Mouse (Mus musculus): ENCODE data around the gene Ksr1. TPM values are rescaled to one million over a fixed set of nuclear protein-coding genes. Genes with fewer than 3 reads are reported as not detected.

The Ksr1 gene
- polyA plus RNA-seq, 1 experiment from 2014 or later: 4.7 TPM

DNA sequence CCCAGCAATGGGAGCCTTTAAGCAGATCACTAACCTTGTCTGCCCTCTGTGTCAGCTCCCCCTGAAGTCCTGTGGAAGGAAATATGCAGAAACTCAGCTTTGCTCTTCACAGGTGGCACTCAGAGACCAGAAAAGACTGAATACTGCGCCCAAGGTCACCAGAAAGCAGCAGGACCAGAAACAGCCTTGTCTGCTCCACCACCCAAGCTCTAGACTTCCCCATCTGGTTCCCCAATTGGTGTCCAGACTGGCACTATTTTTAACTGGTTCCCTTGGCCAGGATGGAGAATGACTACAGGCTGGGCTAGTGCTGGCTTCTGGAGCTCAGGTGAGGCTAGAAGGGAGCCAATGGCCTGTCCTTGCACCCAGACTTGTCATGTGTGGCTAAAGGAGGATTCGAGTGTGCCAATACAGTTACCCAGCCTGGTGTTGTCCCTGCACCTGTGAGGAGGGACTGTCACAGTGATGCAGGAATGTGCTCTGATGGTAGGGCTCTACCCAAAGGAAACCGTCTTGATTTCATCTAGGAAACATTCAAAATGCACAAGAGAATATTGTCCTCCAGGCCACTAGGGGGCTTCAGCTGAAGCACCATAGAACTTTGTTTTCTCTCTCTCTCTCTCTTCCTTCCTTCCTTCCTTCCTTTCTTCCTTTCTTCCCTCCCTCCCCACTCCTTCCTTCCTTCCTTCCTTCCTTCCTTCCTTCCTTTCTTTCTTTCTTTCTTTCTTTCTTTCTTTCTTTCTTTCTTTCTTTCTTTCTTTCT lies 38.1 kb upstream of the Ksr1 start:
- H3K27me3 ChIP-seq (replicated peaks; ENCODE audit: control insufficient read depth, insufficient read depth, low read length): no peaks in the 10 kb centered on the region
- H3K4me3 ChIP-seq (ENCODE audit: low read depth, low read length): no peak overlapping the region
- peak overlapping the region; percentile 80 for H3K27ac ChIP-seq (ENCODE audit: low read depth, low read length)
- no peak overlapping the region for H3K4me2 ChIP-seq (replicated peaks; ENCODE audit: low read depth)
- 89% methylated on average over 3 of the region's 3 CpGs for WGBS
- no peak overlapping the region for H3K9ac ChIP-seq (ENCODE audit: low read depth, low read length)
- H3K36me3 ChIP-seq (ENCODE audit: control insufficient read depth, insufficient read depth): no peaks in the 10 kb centered on the region
- H3K9me3 ChIP-seq (ENCODE audit: control insufficient read depth): no peaks in the 10 kb centered on the region
- H3K4me1 ChIP-seq (replicated peaks; ENCODE audit: control insufficient read depth, insufficient read depth, low read length): peaks cover 5% of the 10 kb centered on the region; the same call in 1 of the 2 replicates
- peak; percentile 58 for TF ChIP-seq CTCF (IDR thresholded peaks at IDR 0.05; ENCODE audit: low read depth)
- no peak for ATAC-seq

DNA sequence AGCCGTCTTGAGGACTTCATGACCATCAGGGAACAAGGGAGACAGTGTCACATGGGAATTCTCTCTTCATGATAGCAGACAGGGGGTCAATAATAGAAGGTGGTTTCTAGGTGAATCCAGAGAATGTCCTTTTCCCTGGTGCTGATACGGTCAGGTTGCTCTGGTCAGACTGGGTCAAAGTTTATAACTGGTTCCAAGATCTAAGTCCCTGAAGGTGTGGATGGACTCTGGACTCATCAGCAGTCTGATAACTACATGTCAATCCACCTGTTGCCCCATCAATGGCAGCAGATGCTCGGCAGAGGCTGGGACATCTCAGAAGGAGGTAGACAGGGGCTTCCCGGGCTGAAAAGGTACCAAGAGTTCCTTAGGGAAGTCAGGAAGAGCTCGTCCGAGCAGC lies 37.2 kb upstream of the Ksr1 start:
- Histone ChIP-seq H3K27me3 (replicated peaks; ENCODE audit: control insufficient read depth, insufficient read depth, low read length) (no peaks in the 10 kb centered on the region), H3K9ac (ENCODE audit: low read depth, low read length) (no peak overlapping the region), H3K4me1 (replicated peaks; ENCODE audit: control insufficient read depth, insufficient read depth, low read length) (peaks cover 5% of the 10 kb centered on the region; the same call in 1 of the 2 replicates), H3K4me3 (ENCODE audit: low read depth, low read length) (no peak overlapping the region), H3K4me2 (replicated peaks; ENCODE audit: low read depth) (no peak overlapping the region), H3K36me3 (ENCODE audit: control insufficient read depth, insufficient read depth) (no peaks in the 10 kb centered on the region), H3K27ac (ENCODE audit: low read depth, low read length) (peak overlapping the region; percentile 80), H3K9me3 (ENCODE audit: control insufficient read depth) (no peaks in the 10 kb centered on the region)
- peak; percentile 67 for ATAC-seq
- 56% methylated on average over 6 of the region's 6 CpGs for whole genome bisulfite sequencing
- no peak for TF ChIP-seq CTCF (IDR thresholded peaks at IDR 0.05; ENCODE audit: low read depth)

DNA sequence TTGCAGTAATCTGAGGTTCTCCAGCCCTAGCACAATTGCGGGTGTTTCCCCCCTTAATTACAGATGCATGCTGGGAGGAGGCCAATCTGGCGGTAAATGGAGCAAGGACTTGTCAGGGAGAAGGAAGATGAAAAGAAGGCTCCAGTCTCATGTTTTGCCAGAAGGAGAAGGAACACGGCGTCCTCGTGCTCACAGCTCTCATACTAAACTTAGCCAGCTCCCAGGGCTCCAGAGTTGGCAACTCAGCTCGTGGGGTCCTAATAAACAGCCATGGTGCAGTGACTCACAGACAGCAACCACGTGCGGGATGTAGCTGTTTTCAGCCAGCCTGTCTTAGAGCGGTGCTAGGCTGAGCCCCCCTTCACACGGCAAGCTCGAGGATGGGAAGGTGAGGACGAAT lies 36.7 kb upstream of the Ksr1 start:
- Histone ChIP-seq H3K4me1 (replicated peaks; ENCODE audit: control insufficient read depth, insufficient read depth, low read length) (peaks cover 5% of the 10 kb centered on the region; the same call in 1 of the 2 replicates), H3K36me3 (ENCODE audit: control insufficient read depth, insufficient read depth) (no peaks in the 10 kb centered on the region), H3K27ac (ENCODE audit: low read depth, low read length) (peak overlapping the region; percentile 80), H3K4me3 (ENCODE audit: low read depth, low read length) (no peak overlapping the region), H3K27me3 (replicated peaks; ENCODE audit: control insufficient read depth, insufficient read depth, low read length) (no peaks in the 10 kb centered on the region), H3K9me3 (ENCODE audit: control insufficient read depth) (no peaks in the 10 kb centered on the region), H3K9ac (ENCODE audit: low read depth, low read length) (no peak overlapping the region), H3K4me2 (replicated peaks; ENCODE audit: low read depth) (no peak overlapping the region)
- WGBS: 60% methylated on average over 12 of the region's 12 CpGs
- ATAC-seq: no peak; the same call in 1 of the 2 replicates
- TF ChIP-seq CTCF (IDR thresholded peaks at IDR 0.05; ENCODE audit: low read depth): no peak

DNA sequence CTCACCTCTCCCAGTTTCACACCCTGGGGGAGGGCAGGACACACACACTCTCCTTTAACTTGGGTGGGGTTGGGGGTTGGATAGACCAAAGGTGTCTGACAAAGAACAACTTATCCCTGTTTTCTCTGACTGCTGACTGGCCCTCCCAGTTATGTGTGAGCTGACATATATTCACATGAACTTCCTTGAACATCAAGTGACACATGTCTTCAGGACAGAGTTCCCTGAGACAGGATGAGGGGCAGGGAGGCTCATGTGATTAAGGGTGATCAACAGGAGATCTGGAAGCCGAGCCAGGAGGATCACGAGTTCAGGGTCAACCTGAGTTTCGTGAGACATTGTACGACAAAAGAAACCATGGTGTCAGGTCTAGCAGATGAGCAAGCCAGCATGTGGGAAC lies 35.7 kb upstream of the Ksr1 start:
- Histone ChIP-seq H3K36me3 (ENCODE audit: control insufficient read depth, insufficient read depth) (no peaks in the 10 kb centered on the region), H3K4me1 (replicated peaks; ENCODE audit: control insufficient read depth, insufficient read depth, low read length) (peaks cover 5% of the 10 kb centered on the region; the same call in 1 of the 2 replicates), H3K9me3 (ENCODE audit: control insufficient read depth) (no peaks in the 10 kb centered on the region), H3K9ac (ENCODE audit: low read depth, low read length) (no peak overlapping the region), H3K4me3 (ENCODE audit: low read depth, low read length) (no peak overlapping the region), H3K27me3 (replicated peaks; ENCODE audit: control insufficient read depth, insufficient read depth, low read length) (no peaks in the 10 kb centered on the region), H3K4me2 (replicated peaks; ENCODE audit: low read depth) (no peak overlapping the region), H3K27ac (ENCODE audit: low read depth, low read length) (peak overlapping the region; percentile 80)
- no peak for TF ChIP-seq CTCF (IDR thresholded peaks at IDR 0.05; ENCODE audit: low read depth)
- ATAC-seq: peak; percentile 73
- WGBS: 71% methylated on average over 4 of the region's 4 CpGs

DNA sequence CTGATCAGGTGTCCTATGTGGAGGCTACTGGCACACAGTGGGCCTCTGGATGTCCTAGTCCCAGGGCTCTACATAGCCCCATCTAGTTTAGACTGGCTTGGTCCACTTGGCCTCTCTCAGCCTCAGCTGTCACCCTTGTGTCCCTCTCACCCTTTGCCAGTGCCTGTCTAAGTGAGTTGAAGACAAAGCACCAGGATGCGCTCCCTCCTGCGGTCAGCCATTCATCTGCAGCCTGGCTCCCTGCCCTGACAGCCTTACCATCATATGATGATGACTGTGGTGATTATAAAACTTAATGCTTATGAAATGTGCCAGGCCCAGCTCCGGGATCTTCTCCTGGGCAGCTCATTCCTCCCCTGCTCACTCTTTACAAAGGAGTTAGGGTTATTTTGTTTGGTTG lies 30.5 kb upstream of the Ksr1 start:
- Histone ChIP-seq H3K27me3 (replicated peaks; ENCODE audit: control insufficient read depth, insufficient read depth, low read length) (no peaks in the 10 kb centered on the region), H3K36me3 (ENCODE audit: control insufficient read depth, insufficient read depth) (no peaks in the 10 kb centered on the region), H3K27ac (ENCODE audit: low read depth, low read length) (no peak overlapping the region), H3K4me2 (replicated peaks; ENCODE audit: low read depth) (no peak overlapping the region), H3K9ac (ENCODE audit: low read depth, low read length) (no peak overlapping the region), H3K4me3 (ENCODE audit: low read depth, low read length) (no peak overlapping the region), H3K9me3 (ENCODE audit: control insufficient read depth) (no peaks in the 10 kb centered on the region), H3K4me1 (replicated peaks; ENCODE audit: control insufficient read depth, insufficient read depth, low read length) (no peaks in the 10 kb centered on the region)
- 81% methylated on average over 3 of the region's 3 CpGs for WGBS
- ATAC-seq: no peak
- peak; percentile 43 for TF ChIP-seq CTCF (IDR thresholded peaks at IDR 0.05; ENCODE audit: low read depth)

DNA sequence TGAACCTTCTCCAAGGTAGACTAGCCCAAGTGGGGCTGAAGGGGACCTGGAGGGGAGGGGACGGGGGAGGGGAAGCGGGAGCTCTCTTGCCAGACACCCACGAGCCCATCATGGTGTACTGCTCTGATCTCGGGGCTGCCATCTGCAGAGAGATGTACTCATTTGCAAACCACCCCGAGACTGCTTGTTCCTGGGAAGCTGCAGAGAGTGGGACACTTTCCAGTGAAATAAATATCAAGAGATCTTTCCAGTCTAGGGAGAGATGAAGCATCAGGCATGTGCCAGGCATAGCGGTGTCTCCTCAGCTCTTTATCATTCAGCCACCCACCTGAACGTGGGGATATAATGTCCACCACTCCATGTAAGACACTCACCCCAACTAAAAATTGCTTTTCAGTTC lies 25.8 kb upstream of the Ksr1 start:
- ATAC-seq: no peak

More for the DNA sequence above, 25.8 kb upstream of the Ksr1 start:
- Histone ChIP-seq H3K4me1 (replicated peaks; ENCODE audit: control insufficient read depth, insufficient read depth, low read length) (no peaks in the 10 kb centered on the region), H3K27me3 (replicated peaks; ENCODE audit: control insufficient read depth, insufficient read depth, low read length) (no peaks in the 10 kb centered on the region), H3K4me3 (ENCODE audit: low read depth, low read length) (no peak overlapping the region), H3K9me3 (ENCODE audit: control insufficient read depth) (no peaks in the 10 kb centered on the region), H3K36me3 (ENCODE audit: control insufficient read depth, insufficient read depth) (no peaks in the 10 kb centered on the region), H3K27ac (ENCODE audit: low read depth, low read length) (no peak overlapping the region), H3K9ac (ENCODE audit: low read depth, low read length) (no peak overlapping the region), H3K4me2 (replicated peaks; ENCODE audit: low read depth) (no peak overlapping the region)
- WGBS: 80% methylated on average over 7 of the region's 7 CpGs
- no peak for TF ChIP-seq CTCF (IDR thresholded peaks at IDR 0.05; ENCODE audit: low read depth)
